Mouse (Mus musculus) mouse embryonic stem cell (cell line): Measurements from ENCODE around the gene Ncbp1.

Experiments used
- in situ Hi-C, 2 experiments: fragments of 300-500 bp; cut with MboI; formaldehyde crosslinking; loops; 1 replicate in 1 of 2; 3 replicates in 1 of 2; pipeline ENCODE4 v1.14.3; 2019 to 2020; ENCODE audit warnings: low sequenced_read_pairs in 2 of 2, low pct_unique_long_range_greater_than_20kb in 1 of 2, mixed read lengths in 1 of 2; ENCODE audit not compliant: unreplicated experiment in 1 of 2

The Ncbp1 gene

GRCm38 (mm10) chr4:46185890-46186289 is 47.5 kb downstream of the Ncbp1 start:
- in situ Hi-C loops = loop anchor here in 1 of 2 experiments (10.0 kb wide), 1 partner anchor 51 kb away; the partner anchor contains the start of genes Ncbp1 and Tstd2

GRCm38 (mm10) chr4:46186466-46186865 is 48.1 kb downstream of the Ncbp1 start:
- in situ Hi-C loops = loop anchor here in 1 of 2 experiments (10.0 kb wide), 1 partner anchor 52 kb away; the partner anchor contains the start of genes Ncbp1 and Tstd2

- in situ Hi-C loops = loop anchor here in 1 of 2 experiments (10.0 kb wide), 1 partner anchor 173 kb away; no protein-coding TSS in a partner anchor
Measured at GRCm38 (mm10) chr4:46192011-46192410, 53.6 kb downstream of the Ncbp1 start.

GRCm38 (mm10) chr4:46195781-46196487 is 57.5 kb downstream of the Ncbp1 start, which contains the start of gene Xpa:
Gene Xpa, minus strand, starts transcription at chr4:46196311.
- in situ Hi-C loops = loop anchor here in 1 of 2 experiments (10.0 kb wide), 1 partner anchor 169 kb away; no protein-coding TSS in a partner anchor

GRCm38 (mm10) chr4:46196513-46196912 is 58.1 kb downstream of the Ncbp1 start:
- in situ Hi-C loops = loop anchor here in 1 of 2 experiments (10.0 kb wide), 1 partner anchor 168 kb away; no protein-coding TSS in a partner anchor

GRCm38 (mm10) chr4:46198064-46198463 is 59.7 kb downstream of the Ncbp1 start:
- in situ Hi-C loops = loop anchor here in 1 of 2 experiments (10.0 kb wide), 1 partner anchor 167 kb away; no protein-coding TSS in a partner anchor

GRCm38 (mm10) chr4:46201834-46202561 is 63.6 kb downstream of the Ncbp1 start:
- in situ Hi-C loops = loop anchor here in 1 of 2 experiments (25.0 kb wide), 1 partner anchor 335 kb away; the partner anchor contains the start of gene Trim14

GRCm38 (mm10) chr4:46202562-46203126 is 64.2 kb downstream of the Ncbp1 start:
- in situ Hi-C loops = loop anchor here in 1 of 2 experiments (25.0 kb wide), 1 partner anchor 335 kb away; the partner anchor contains the start of gene Trim14

GRCm38 (mm10) chr4:46221090-46221489 is 82.7 kb downstream of the Ncbp1 start:
- in situ Hi-C loops = loop anchor here in 1 of 2 experiments (25.0 kb wide), 1 partner anchor 316 kb away; the partner anchor contains the start of gene Trim14
